Comparison of ENCODE assay signal across 24 mouse cellular contexts in the genomic region with DNA sequence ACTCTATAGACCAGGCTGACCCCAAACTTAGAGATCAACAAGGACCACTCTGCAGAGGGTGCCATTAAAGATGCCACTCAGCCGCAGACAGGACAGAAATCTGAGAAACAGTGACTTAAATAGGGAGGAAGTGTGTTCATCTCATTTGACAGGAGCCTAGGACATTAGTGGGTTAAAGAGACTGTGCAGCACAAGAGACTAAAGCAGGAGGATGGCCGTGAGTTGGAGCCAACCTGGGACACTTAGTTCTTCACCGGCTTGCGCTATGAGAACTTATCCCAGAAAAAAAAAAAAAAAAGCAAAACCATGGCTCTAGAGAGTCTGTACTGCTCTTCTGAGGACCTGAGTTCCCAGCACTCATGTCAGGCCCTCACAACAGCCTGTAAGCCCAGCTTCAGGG. TPM values are rescaled to one million over a fixed set of nuclear protein-coding genes. Genes with fewer than 3 reads are reported as not detected.
DNase-seq lines count a peak whose midpoint lies in the region; ATAC-seq lines count a peak whose summit lies in the region.
"Had no signal": no experiment of that assay in that cellular context is flagged by ENCODE, and none has a peak within 500 bp of the region (broad histone marks: within the 10 kb centered on the region; RNA-seq: fewer than 3 reads in every experiment).

No protein-coding gene starts in this region.

- whole genome bisulfite sequencing in forebrain, embryonic 10.5 days, result 88% methylated on average over 4 of the region's 4 CpGs
- WGBS in forebrain, embryonic 14.5 days, result 82% methylated on average over 4 of the region's 4 CpGs
- 81% methylated on average over 4 of the region's 4 CpGs for WGBS in heart, embryonic 10.5 days
- 79% methylated on average over 4 of the region's 4 CpGs for WGBS in heart, embryonic 11.5 days (ENCODE audit: insufficient replicate concordance)

- no peak overlapping the region for H3K9ac ChIP-seq in forebrain, embryonic 14.5 days (ENCODE audit: low read length)
- H3K9ac ChIP-seq in heart, embryonic 11.5 days (ENCODE audit: low read depth, low read length), result no peak overlapping the region
- H3K9ac ChIP-seq: embryonic facial prominence, embryonic 13.5 days; embryonic facial prominence, embryonic 15.5 days; forebrain, embryonic 13.5 days had no signal

- DNase-seq in forebrain, embryonic 10.5 days (ENCODE audit: extremely low spot score, low spot score), result peak; percentile 3
- DNase-seq in forebrain, embryonic 14.5 days (ENCODE audit: low spot score), result no peak
- peak; percentile 38 for DNase-seq in heart, embryonic 10.5 days (ENCODE audit: low spot score)
- peak; percentile 60 for DNase-seq in A20 (ENCODE audit: low read depth, low spot score)
- DNase-seq: adrenal gland, adult 2 months; adrenal gland, postnatal 10 days; adrenal gland, postnatal 25 days; cerebellum, adult 11 months; cerebellum, adult 18-20 months; cerebellum, adult 8-10 months; cerebellum, adult 9-11 months; cerebellum, postnatal 14 days; cerebellum, postnatal 36 days; embryo, embryonic 11 days had no signal

- no peak for ATAC-seq in forebrain, embryonic 14.5 days
- ATAC-seq in heart, embryonic 11.5 days (replicated peaks; ENCODE audit: insufficient number of reproducible peaks, low FRiP score, low TSS enrichment), result no peak
- ATAC-seq: forebrain, embryonic 13.5 days; forebrain, embryonic 16.5 days had no signal

- no peaks in the 10 kb centered on the region for H3K36me3 ChIP-seq in forebrain, embryonic 10.5 days (replicated peaks)
- H3K36me3 ChIP-seq in forebrain, embryonic 14.5 days (ENCODE audit: control insufficient read depth, insufficient read depth, low read length), result no peaks in the 10 kb centered on the region
- H3K36me3 ChIP-seq in heart, embryonic 10.5 days, result no peaks in the 10 kb centered on the region
- no peaks in the 10 kb centered on the region for H3K36me3 ChIP-seq in heart, embryonic 11.5 days (ENCODE audit: control insufficient read depth, insufficient read depth, low read length)
- H3K36me3 ChIP-seq: embryonic facial prominence, embryonic 13.5 days; embryonic facial prominence, embryonic 15.5 days had no signal

- no peak overlapping the region for H3K27ac ChIP-seq in forebrain, embryonic 10.5 days
- no peak overlapping the region for H3K27ac ChIP-seq in forebrain, embryonic 14.5 days (ENCODE audit: low read depth, low read length)
- no peak overlapping the region for H3K27ac ChIP-seq in heart, embryonic 10.5 days
- H3K27ac ChIP-seq in heart, embryonic 11.5 days (ENCODE audit: low read depth, low read length), result no peak overlapping the region
- H3K27ac ChIP-seq: embryonic facial prominence, embryonic 13.5 days; embryonic facial prominence, embryonic 15.5 days; forebrain, embryonic 13.5 days had no signal

- no peak overlapping the region for H3K4me2 ChIP-seq in forebrain, embryonic 14.5 days (ENCODE audit: low read length)
- no peak overlapping the region for H3K4me2 ChIP-seq in heart, embryonic 11.5 days
- H3K4me2 ChIP-seq: embryonic facial prominence, embryonic 13.5 days; embryonic facial prominence, embryonic 15.5 days; forebrain, embryonic 13.5 days had no signal

- no peaks in the 10 kb centered on the region; the same call in 1 of the 2 replicates for H3K4me1 ChIP-seq in forebrain, embryonic 10.5 days
- no peaks in the 10 kb centered on the region for H3K4me1 ChIP-seq in forebrain, embryonic 14.5 days (ENCODE audit: control insufficient read depth, insufficient read depth, low read length)
- peaks cover 7% of the 10 kb centered on the region for H3K4me1 ChIP-seq in heart, embryonic 10.5 days
- H3K4me1 ChIP-seq in heart, embryonic 11.5 days (ENCODE audit: control insufficient read depth, insufficient read depth, low read length), result no peaks in the 10 kb centered on the region
- H3K4me1 ChIP-seq: forebrain, embryonic 13.5 days had no signal

- H3K4me3 ChIP-seq in forebrain, embryonic 10.5 days, result no peak overlapping the region
- no peak overlapping the region for H3K4me3 ChIP-seq in forebrain, embryonic 14.5 days (ENCODE audit: low read depth, low read length)
- no peak overlapping the region for H3K4me3 ChIP-seq in heart, embryonic 10.5 days
- H3K4me3 ChIP-seq in heart, embryonic 11.5 days (ENCODE audit: low read depth, low read length), result no peak overlapping the region
- H3K4me3 ChIP-seq: embryonic facial prominence, embryonic 13.5 days; embryonic facial prominence, embryonic 15.5 days; erythroblast, embryonic 14.5 days; forebrain, embryonic 13.5 days had no signal

- no peaks in the 10 kb centered on the region for H3K9me3 ChIP-seq in forebrain, embryonic 10.5 days
- H3K9me3 ChIP-seq in forebrain, embryonic 14.5 days (replicated peaks; ENCODE audit: control insufficient read depth, low read length), result no peaks in the 10 kb centered on the region
- H3K9me3 ChIP-seq in heart, embryonic 10.5 days, result no peaks in the 10 kb centered on the region
- H3K9me3 ChIP-seq in heart, embryonic 11.5 days (replicated peaks; ENCODE audit: control insufficient read depth, low read length), result no peaks in the 10 kb centered on the region
- H3K9me3 ChIP-seq: embryonic facial prominence, embryonic 13.5 days; embryonic facial prominence, embryonic 15.5 days; forebrain, embryonic 13.5 days had no signal

- no peaks in the 10 kb centered on the region for H3K27me3 ChIP-seq in forebrain, embryonic 10.5 days (ENCODE audit: poor library complexity, severe bottlenecking)
- H3K27me3 ChIP-seq in forebrain, embryonic 14.5 days (replicated peaks; ENCODE audit: control insufficient read depth, insufficient read depth, low read length), result no peaks in the 10 kb centered on the region
- H3K27me3 ChIP-seq in heart, embryonic 10.5 days (ENCODE audit: insufficient read depth, poor library complexity, severe bottlenecking), result peaks cover 15% of the 10 kb centered on the region; the same call in 1 of the 2 replicates
- 0 out of 2 replicates have a peak, but pooled peaks cover 3% of the 10 kb centered on the region for H3K27me3 ChIP-seq in heart, embryonic 11.5 days (ENCODE audit: control insufficient read depth, insufficient read depth, low read length)
- H3K27me3 ChIP-seq: embryonic facial prominence, embryonic 13.5 days; embryonic facial prominence, embryonic 15.5 days; forebrain, embryonic 13.5 days had no signal

RNA-seq across cellular contexts. Expression of a gene that starts 25.4 kb away (rescaled TPM):
- polyA plus RNA-seq in forebrain, embryonic 10.5 days (2016; fragmentation: Nextera tagmentation; extraction: Ambion mirVana), result not detected in 2 replicates
- polyA plus RNA-seq in forebrain, embryonic 14.5 days (2014; fragmentation: Nextera tagmentation; extraction: Ambion mirVana), result not detected in 2 replicates
- polyA plus RNA-seq in heart, embryonic 10.5 days (2016; fragmentation: Nextera tagmentation; extraction: Ambion mirVana), result not detected in 2 replicates
- polyA plus RNA-seq in heart, embryonic 11.5 days (2014; fragmentation: Nextera tagmentation; extraction: Ambion mirVana), result not detected in 2 replicates
- polyA plus RNA-seq: adrenal gland, adult 2 months; brain, embryonic 14.5 days; C2C12; embryonic facial prominence, embryonic 11.5 days; embryonic facial prominence, embryonic 13.5 days; embryonic facial prominence, embryonic 15.5 days; erythroblast, embryonic 14.5 days; forebrain, embryonic 11.5 days; forebrain, embryonic 13.5 days; forebrain, embryonic 16.5 days had no signal

RNA-seq across cellular contexts. Expression of a gene that starts 43.0 kb away (rescaled TPM):
- 20.3 and 21.0 TPM in 2 replicates for polyA plus RNA-seq in forebrain, embryonic 10.5 days (2016; fragmentation: Nextera tagmentation; extraction: Ambion mirVana)
- polyA plus RNA-seq in forebrain, embryonic 14.5 days (2014; fragmentation: Nextera tagmentation; extraction: Ambion mirVana), result 21.1 and 29.6 TPM in 2 replicates
- polyA plus RNA-seq in heart, embryonic 10.5 days (2016; fragmentation: Nextera tagmentation; extraction: Ambion mirVana), result 12.6 and 12.7 TPM in 2 replicates
- 7.7 and 15.0 TPM in 2 replicates for polyA plus RNA-seq in heart, embryonic 11.5 days (2014; fragmentation: Nextera tagmentation; extraction: Ambion mirVana)
